Mouse (Mus musculus) MEL (cell line): ENCODE data around the gene Duoxa2.

Source experiments
- CHD1 ChIP-seq: IDR thresholded peaks from 2 replicates; pipeline ENCODE4 v1.6.1; 2012; ENCODE audit warnings: low read depth, mild to moderate bottlenecking, inconsistent platforms, low read length, improper control_type of control experiment
- CTCF ChIP-seq, 3 experiments: IDR thresholded peaks in 2 of 3; conservative IDR thresholded peaks in 1 of 3; 2 replicates each; pipeline ENCODE4 v1.5.1; 2011 to 2012; ENCODE audit warnings: low read length in 3 of 3, low read depth in 2 of 3, mild to moderate bottlenecking in 2 of 3, improper control_type of control experiment in 1 of 3, inconsistent platforms in 1 of 3, mixed read lengths in 1 of 3, moderate library complexity in 1 of 3; ENCODE audit not compliant: control insufficient read depth in 1 of 3, insufficient read depth in 1 of 3, poor library complexity in 1 of 3, severe bottlenecking in 1 of 3
- EP300 ChIP-seq, 2 experiments: IDR thresholded peaks; 2 replicates each; pipeline ENCODE4 v1.6.1; 2011; ENCODE audit warnings: improper control_type of control experiment in 2 of 2, low read length in 2 of 2, low read depth in 1 of 2, mild to moderate bottlenecking in 1 of 2
- ETS1 ChIP-seq: IDR thresholded peaks from 2 replicates; pipeline ENCODE4 v1.6.1; 2012; ENCODE audit warnings: low read depth, mild to moderate bottlenecking, inconsistent platforms, low read length, improper control_type of control experiment, moderate library complexity
- GABPA ChIP-seq: IDR thresholded peaks from 2 replicates; pipeline ENCODE4 v1.6.1; 2012; ENCODE audit warnings: low read depth, mild to moderate bottlenecking, inconsistent platforms, low read length, improper control_type of control experiment, moderate library complexity
- JUND ChIP-seq: IDR thresholded peaks from 2 replicates; pipeline ENCODE4 v1.6.1; 2011; ENCODE audit warnings: low read depth, mild to moderate bottlenecking, improper control_type of control experiment, low read length
- KAT2A ChIP-seq: conservative IDR thresholded peaks from 2 replicates; pipeline ENCODE4 v1.6.1; 2012; ENCODE audit warnings: low read depth, low read length, improper control_type of control experiment, inconsistent platforms
- MAX ChIP-seq: IDR thresholded peaks from 2 replicates; pipeline ENCODE4 v1.6.1; 2011; ENCODE audit warnings: low read length, improper control_type of control experiment
- MAZ ChIP-seq: IDR thresholded peaks from 2 replicates; pipeline ENCODE4 v1.6.1; 2012; ENCODE audit warnings: low read depth, mild to moderate bottlenecking, inconsistent platforms, low read length, improper control_type of control experiment
- NELFE ChIP-seq: IDR thresholded peaks from 2 replicates; pipeline ENCODE4 v1.6.1; 2011; ENCODE audit warnings: low read depth, low read length, improper control_type of control experiment
- POLR2A ChIP-seq, 2 experiments: IDR thresholded peaks; 2 replicates each; pipeline ENCODE4 v1.6.1; 2011 to 2012; ENCODE audit warnings: low read length in 2 of 2, mild to moderate bottlenecking in 2 of 2, control low read depth in 1 of 2, improper control_type of control experiment in 1 of 2, low read depth in 1 of 2, moderate library complexity in 1 of 2; ENCODE audit not compliant: control insufficient read depth in 1 of 2, insufficient read depth in 1 of 2, poor library complexity in 1 of 2
- POLR2AphosphoS2 ChIP-seq: IDR thresholded peaks from 2 replicates; pipeline ENCODE4 v1.6.1; 2011; ENCODE audit warnings: low read length, improper control_type of control experiment
- UBTF ChIP-seq: IDR thresholded peaks from 2 replicates; pipeline ENCODE4 v1.6.1; 2012; ENCODE audit warnings: low read depth, mild to moderate bottlenecking, inconsistent platforms, low read length, improper control_type of control experiment, moderate library complexity, borderline replicate concordance; ENCODE audit not compliant: insufficient read depth
- ZNF384 ChIP-seq: IDR thresholded peaks from 2 replicates; pipeline ENCODE4 v1.6.1; 2012; ENCODE audit warnings: low read depth, mild to moderate bottlenecking, inconsistent platforms, low read length, improper control_type of control experiment

GRCm38 (mm10) chr2:122298596-122299490, at the start of gene Duoxa2:
- TF ChIP-seq KAT2A, result no peak
- TF ChIP-seq CTCF (IDR thresholded peaks at IDR 0.05 in 2 of 3, conservative IDR thresholded peaks at IDR 0.05 in 1 of 3; ENCODE audit: control insufficient read depth in 1 of 3, insufficient read depth in 1 of 3, low read depth in 2 of 3, low read length in 3 of 3, poor library complexity in 1 of 3, severe bottlenecking in 1 of 3), result no peak
- no peak for TF ChIP-seq JUND
- no peak for TF ChIP-seq ZNF384
- TF ChIP-seq GABPA, result no peak
- TF ChIP-seq POLR2A (IDR thresholded peaks at IDR 0.05; ENCODE audit: control insufficient read depth in 1 of 2, insufficient read depth in 1 of 2, low read depth in 1 of 2, low read length in 2 of 2, poor library complexity in 1 of 2), result no peak
- no peak for TF ChIP-seq ETS1
- no peak for TF ChIP-seq MAZ
- TF ChIP-seq EP300 (IDR thresholded peaks at IDR 0.05; ENCODE audit: low read depth in 1 of 2, low read length in 2 of 2), result no peak
- no peak for TF ChIP-seq MAX
- TF ChIP-seq CHD1, result no peak
- TF ChIP-seq POLR2AphosphoS2, result no peak
- TF ChIP-seq NELFE, result no peak
- no peak for TF ChIP-seq UBTF
